Mouse (Mus musculus) liver, adult 2 months (tissue): ENCODE measurements around the gene Lrrc45.

ENCODE experiments used
- CTCF ChIP-seq: fragments of 200-500 bp; IDR thresholded peaks from 2 replicates; pipeline ENCODE4 v1.5.1; 2011; ENCODE audit warnings: low read depth, low read length, control low read depth
- POLR2A ChIP-seq: fragments of 200-500 bp; IDR thresholded peaks from 2 replicates; pipeline ENCODE4 v1.6.1; 2011; ENCODE audit warnings: low read length, control low read depth; ENCODE audit not compliant: insufficient read depth; ENCODE audit errors: extremely low read depth

DNA sequence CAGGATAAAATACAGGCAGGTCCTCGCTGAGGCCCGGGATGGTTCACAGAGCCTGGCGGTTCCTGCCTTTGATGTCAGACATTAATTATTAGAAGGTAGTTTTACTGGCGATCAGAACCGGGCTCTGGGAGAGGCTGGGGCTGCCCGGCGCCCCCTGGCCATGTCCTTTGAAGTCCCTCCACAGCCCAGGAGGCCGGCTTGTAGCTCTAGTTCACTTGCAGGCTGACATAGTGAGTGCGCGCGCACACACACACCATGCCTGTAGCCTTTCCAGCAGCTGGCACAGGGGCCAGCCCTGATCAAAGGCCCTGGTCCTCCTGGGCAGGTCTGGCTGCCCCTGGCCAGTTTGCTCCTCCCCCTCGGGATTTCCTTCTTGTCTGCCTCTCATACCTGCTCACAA is 18.1 kb upstream of the Lrrc45 start:
- TF ChIP-seq CTCF (no peak), POLR2A (no peak)
